Comparison of ENCODE assay signal across 25 mouse cellular contexts in the genomic region with DNA sequence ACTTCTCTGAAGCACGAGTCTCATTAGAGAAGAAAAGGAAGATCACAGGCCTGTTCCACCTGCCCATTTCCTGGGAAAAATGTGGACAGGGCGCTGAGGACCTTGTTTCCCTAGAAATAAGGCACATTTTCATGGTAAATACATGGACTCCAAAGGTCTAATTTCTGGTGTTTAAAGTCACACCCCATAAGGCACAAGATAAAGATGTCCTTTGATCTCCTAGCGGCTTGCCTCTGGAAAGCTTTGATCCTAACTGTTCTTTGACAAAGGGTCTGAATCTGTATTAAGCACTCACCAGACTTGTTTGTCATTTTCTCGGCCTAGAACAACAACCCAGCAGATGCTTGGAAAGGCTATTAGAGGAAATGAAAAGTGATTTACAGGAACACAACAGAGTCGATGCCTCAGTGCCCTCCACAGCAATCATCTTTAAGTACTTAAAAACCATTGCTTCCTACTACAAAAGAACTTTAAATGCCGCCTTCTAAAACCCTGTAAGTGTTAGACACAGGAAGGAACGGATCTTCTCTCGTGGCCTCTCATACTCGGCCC.
DNase-seq lines count a peak whose midpoint lies in the region; ATAC-seq and TF ChIP-seq lines count a peak whose summit lies in the region.
"Had no signal": no experiment of that assay in that cellular context is flagged by ENCODE, and none has a peak within 500 bp of the region (broad histone marks: within the 10 kb centered on the region; RNA-seq: fewer than 3 reads in every experiment).

No protein-coding gene starts in this region.

- peaks cover 11% of the 10 kb centered on the region; the same call in 1 of the 2 replicates for H3K4me1 ChIP-seq in intestine, postnatal 0 days (replicated peaks; ENCODE audit: control insufficient read depth, insufficient read depth, low read length)
- peaks cover 2% of the 10 kb centered on the region; the same call in 1 of the 2 replicates for H3K4me1 ChIP-seq in neural tube, embryonic 15.5 days
- H3K4me1 ChIP-seq: stomach, embryonic 15.5 days had no signal

- peak; percentile 68 for ATAC-seq in intestine, postnatal 0 days
- ATAC-seq in neural tube, embryonic 15.5 days (ENCODE audit: low FRiP score): no peak
- ATAC-seq: forebrain, postnatal 0 days; hindbrain, embryonic 16.5 days; liver, postnatal 0 days had no signal

- H3K27ac ChIP-seq in intestine, postnatal 0 days (ENCODE audit: low read depth, low read length): peak overlapping the region; percentile 51
- no peak overlapping the region for H3K27ac ChIP-seq in neural tube, embryonic 15.5 days (replicated peaks)
- H3K27ac ChIP-seq: forebrain, embryonic 10.5 days; heart, embryonic 10.5 days; left cerebral cortex, adult 2 months; stomach, embryonic 15.5 days had no signal

- H3K36me3 ChIP-seq in intestine, postnatal 0 days (ENCODE audit: control insufficient read depth, insufficient read depth): no peaks in the 10 kb centered on the region
- no peaks in the 10 kb centered on the region for H3K36me3 ChIP-seq in neural tube, embryonic 15.5 days
- H3K36me3 ChIP-seq: forebrain, embryonic 10.5 days; heart, embryonic 10.5 days; stomach, embryonic 15.5 days had no signal

- DNase-seq in heart, adult 11 months: peak; percentile 45
- DNase-seq in heart, postnatal 4 days: no peak
- peak; percentile 7 for DNase-seq in CD4-positive, CD25-positive, alpha-beta regulatory T cell, adult 2 months (ENCODE audit: low read depth, low spot score)
- DNase-seq in forelimb bud, embryonic 11.5 days (ENCODE audit: low read depth, low spot score): peak; percentile 64
- no peak for DNase-seq in gastrocnemius, postnatal 14 days
- no peak for DNase-seq in retina, postnatal 1 day
- DNase-seq: adrenal gland, postnatal 36 days; cerebellum, adult 11 months; cerebellum, adult 9-11 months; forebrain, postnatal 0 days; gastrocnemius, postnatal 36 days; kidney, adult 9 months; left cerebral cortex, postnatal 4 days; liver, postnatal 0 days; midbrain, embryonic 14.5 days; thymus, adult 18-20 months; thymus, postnatal 4 days had no signal

- no peaks in the 10 kb centered on the region for H3K9me3 ChIP-seq in intestine, postnatal 0 days (ENCODE audit: control insufficient read depth)
- no peaks in the 10 kb centered on the region for H3K9me3 ChIP-seq in neural tube, embryonic 15.5 days (replicated peaks)
- H3K9me3 ChIP-seq: forebrain, embryonic 10.5 days; heart, embryonic 10.5 days; stomach, embryonic 15.5 days had no signal

- intact Hi-C loops in gastrocnemius, postnatal 14 days (cut with DNase I; ENCODE audit: low total_unique reads): no loop called here

- no peak overlapping the region for H3K4me2 ChIP-seq in intestine, postnatal 0 days (replicated peaks; ENCODE audit: low read depth)
- H3K4me2 ChIP-seq in neural tube, embryonic 15.5 days: no peak overlapping the region
- H3K4me2 ChIP-seq: stomach, embryonic 15.5 days had no signal

- no peak for TF ChIP-seq CTCF in intestine, postnatal 0 days (IDR thresholded peaks at IDR 0.05; ENCODE audit: low read depth)

- WGBS in intestine, postnatal 0 days: 32% methylated on average over 9 of the region's 9 CpGs
- 29% methylated on average over 9 of the region's 9 CpGs for WGBS in neural tube, embryonic 15.5 days

- H3K4me3 ChIP-seq in intestine, postnatal 0 days (ENCODE audit: low read depth, low read length): no peak overlapping the region
- no peak overlapping the region for H3K4me3 ChIP-seq in neural tube, embryonic 15.5 days (replicated peaks)
- H3K4me3 ChIP-seq: forebrain, embryonic 10.5 days; heart, embryonic 10.5 days; left cerebral cortex, adult 2 months; megakaryocyte, embryonic 14.5 days; stomach, embryonic 15.5 days had no signal

- H3K27me3 ChIP-seq in intestine, postnatal 0 days (replicated peaks; ENCODE audit: control insufficient read depth, insufficient read depth, low read length): no peaks in the 10 kb centered on the region
- H3K27me3 ChIP-seq in neural tube, embryonic 15.5 days (replicated peaks): no peaks in the 10 kb centered on the region
- H3K27me3 ChIP-seq: megakaryocyte, embryonic 14.5 days; stomach, embryonic 15.5 days had no signal

- no peak overlapping the region for H3K9ac ChIP-seq in intestine, postnatal 0 days (ENCODE audit: low read depth, low read length)
- H3K9ac ChIP-seq in neural tube, embryonic 15.5 days (replicated peaks): no peak overlapping the region
- H3K9ac ChIP-seq: forebrain, postnatal 0 days; liver, postnatal 0 days; stomach, embryonic 15.5 days had no signal

Comparison
In these comparisons a context has a peak if more than half of its experiments do, and no peak if none do; other contexts are left out.
1. DNase-seq: peak in heart, adult 11 months (single experiment), CD4-positive, CD25-positive, alpha-beta regulatory T cell, adult 2 months (single experiment) and forelimb bud, embryonic 11.5 days (single experiment); none in heart, postnatal 4 days (single experiment), gastrocnemius, postnatal 14 days (single experiment) and retina, postnatal 1 day (single experiment).